Mouse (Mus musculus): ENCODE measurements at regions not wholly inside any gene's neighbourhood (a gene's known extent, or its start where the extent isn't known, plus 50 kb on each side); places are given as distances from the start of the nearest gene placed in this dataset.

- TF ChIP-seq CTCF (IDR thresholded peaks at IDR 0.05; ENCODE audit: low read depth) (no peak), EP300 (IDR thresholded peaks at IDR 0.05; ENCODE audit: low read depth) (no peak)
Observed at GRCm38 (mm10) chr12:26774016-26774415, 305.0 kb downstream of the Cmpk2 start.
